Mouse (Mus musculus) liver, embryonic 14.5 days (tissue): ENCODE results near the gene Ndufaf3.

Experiments used
- CTCF ChIP-seq: IDR thresholded peaks from 2 replicates; pipeline ENCODE4 v1.5.1; 2016; ENCODE audit warnings: antibody characterized with exemption, low read depth, control low read depth
- EP300 ChIP-seq: IDR thresholded peaks from 2 replicates; pipeline ENCODE4 v1.6.1; 2016; ENCODE audit warnings: antibody characterized with exemption, low read depth

- TF ChIP-seq CTCF: no peak
- no peak for TF ChIP-seq EP300
Measured at GRCm38 (mm10) chr9:108565881-108566814, 1.1 kb downstream of the Ndufaf3 start.
